Mouse (Mus musculus) heart, embryonic 10.5 days (tissue): ENCODE data around the gene Tsc1. TPM values are rescaled to one million over a fixed set of nuclear protein-coding genes. Genes with fewer than 3 reads are reported as not detected.
A peak's percentile ranks its signal among the peaks of the same experiment; 100 is the strongest.

Experiments
- DNase-seq: peaks from one replicate; pipeline ENCODE4 v3.0.0-alpha.2; 2017; ENCODE audit warnings: low spot score
- H3K27ac ChIP-seq: fragments of 300-500 bp; sonication (generic); 2 replicates; pipeline ENCODE4 v1.5.1; 2016; ENCODE audit warnings: mild to moderate bottlenecking
- H3K27me3 ChIP-seq: fragments of 300-500 bp; sonication (generic); 2 replicates; pipeline ENCODE4 v1.6.1; 2016; ENCODE audit warnings: mild to moderate bottlenecking; ENCODE audit not compliant: poor library complexity, insufficient read depth, severe bottlenecking
- H3K36me3 ChIP-seq: fragments of 300-500 bp; sonication (generic); 2 replicates; pipeline ENCODE4 v1.6.1; 2016; ENCODE audit warnings: mild to moderate bottlenecking, moderate library complexity
- H3K4me1 ChIP-seq: fragments of 300-500 bp; sonication (generic); 2 replicates; pipeline ENCODE4 v1.6.1; 2016; ENCODE audit warnings: mild to moderate bottlenecking
- H3K4me3 ChIP-seq: fragments of 300-500 bp; sonication (generic); 2 replicates; pipeline ENCODE4 v1.5.1; 2016; ENCODE audit warnings: mild to moderate bottlenecking, moderate library complexity
- H3K9me3 ChIP-seq: fragments of 300-500 bp; sonication (generic); 2 replicates; pipeline ENCODE4 v1.6.1; 2016; ENCODE audit warnings: mild to moderate bottlenecking, moderate library complexity
- WGBS: fragments of 180-500 bp; shearing (Covaris S2); methylation state at CpG from one replicate; pipeline ENCODE4 v1.1.7; 2016; 5-methylcytosine and 5-hydroxymethylcytosine counted together
- polyA plus RNA-seq: library from polyadenylated mRNA; unstranded; fragments of >200 nt; fragmentation: Nextera tagmentation; extraction: Ambion mirVana; gene quantifications from 2 replicates; pipeline ENCODE4 v1.2.1, GENCODE M21; 2016

Gene Tsc1
- polyA plus RNA-seq, 1 experiment from 2014 or later, result 23.8 TPM

- Histone ChIP-seq H3K4me1 (peaks cover 27% of the 10 kb centered on the region), H3K27ac (peak overlapping the region; percentile 42; the same call in 1 of the 2 replicates), H3K4me3 (peak overlapping the region; percentile 46), H3K36me3 (no peaks in the 10 kb centered on the region), H3K27me3 (no peaks in the 10 kb centered on the region), H3K9me3 (no peaks in the 10 kb centered on the region)
- 26% methylated on average over 9 of the region's 9 CpGs for WGBS
- no peak for DNase-seq
Observed at GRCm38 (mm10) chr2:28638352-28638751, 2.7 kb upstream of the Tsc1 start.

- Histone ChIP-seq H3K27me3 (no peaks in the 10 kb centered on the region), H3K27ac (peak overlapping the region; percentile 42; the same call in 1 of the 2 replicates), H3K4me1 (peaks cover 27% of the 10 kb centered on the region), H3K9me3 (no peaks in the 10 kb centered on the region), H3K4me3 (peak overlapping the region; percentile 46), H3K36me3 (no peaks in the 10 kb centered on the region)
- WGBS, result 6% methylated on average over 9 of the region's 9 CpGs
- no peak for DNase-seq
Observed at GRCm38 (mm10) chr2:28638886-28639285, 2.1 kb upstream of the Tsc1 start.

- Histone ChIP-seq H3K27ac (0 out of 2 replicates have a peak overlapping the region, but pooled peaks have one; percentile 36), H3K36me3 (no peaks in the 10 kb centered on the region), H3K4me3 (no peak overlapping the region), H3K9me3 (no peaks in the 10 kb centered on the region), H3K4me1 (peaks cover 27% of the 10 kb centered on the region), H3K27me3 (no peaks in the 10 kb centered on the region)
- DNase-seq, result no peak
- 44% methylated on average over 7 of the region's 7 CpGs for WGBS
Observed at GRCm38 (mm10) chr2:28639794-28640193, 1.2 kb upstream of the Tsc1 start.

- under 1% methylated on average over 43 of the region's 43 CpGs for WGBS
- Histone ChIP-seq H3K9me3 (no peaks in the 10 kb centered on the region), H3K4me3 (peak overlapping the region; percentile 100), H3K4me1 (peaks cover 27% of the 10 kb centered on the region), H3K36me3 (no peaks in the 10 kb centered on the region), H3K27ac (peak overlapping the region; percentile 95), H3K27me3 (no peaks in the 10 kb centered on the region)
- no peak for DNase-seq
Observed at GRCm38 (mm10) chr2:28641435-28641941, 460 bp downstream of the Tsc1 start.

- DNase-seq, result no peak
- H3K4me3 ChIP-seq, result no peak overlapping the region
- H3K9me3 ChIP-seq, result no peaks in the 10 kb centered on the region
- no peak overlapping the region for H3K27ac ChIP-seq
- WGBS, result 87% methylated on average over 3 of the region's 3 CpGs
- no peaks in the 10 kb centered on the region for H3K27me3 ChIP-seq
- H3K36me3 ChIP-seq, result no peaks in the 10 kb centered on the region
- H3K4me1 ChIP-seq, result peaks cover 13% of the 10 kb centered on the region
Observed at GRCm38 (mm10) chr2:28643081-28643480, 2.1 kb downstream of the Tsc1 start.

- H3K4me3 ChIP-seq, result no peak overlapping the region
- peaks cover 11% of the 10 kb centered on the region for H3K36me3 ChIP-seq
- no peak overlapping the region for H3K27ac ChIP-seq
- H3K27me3 ChIP-seq, result no peaks in the 10 kb centered on the region
- no peaks in the 10 kb centered on the region for H3K4me1 ChIP-seq
- no peak for DNase-seq
- H3K9me3 ChIP-seq, result no peaks in the 10 kb centered on the region
Observed at GRCm38 (mm10) chr2:28650526-28650925, 9.5 kb downstream of the Tsc1 start.

- Histone ChIP-seq H3K4me3 (no peak overlapping the region), H3K9me3 (no peaks in the 10 kb centered on the region), H3K4me1 (no peaks in the 10 kb centered on the region), H3K36me3 (peaks cover 29% of the 10 kb centered on the region), H3K27me3 (no peaks in the 10 kb centered on the region), H3K27ac (no peak overlapping the region)
- WGBS, result 91% methylated on average over 7 of the region's 7 CpGs
- no peak for DNase-seq
Observed at GRCm38 (mm10) chr2:28653351-28653750, 12.3 kb downstream of the Tsc1 start.

GRCm38 (mm10) chr2:28654295-28654694 lies 13.3 kb downstream of the Tsc1 start:
- no peaks in the 10 kb centered on the region for H3K27me3 ChIP-seq
- no peak overlapping the region for H3K27ac ChIP-seq
- no peak overlapping the region for H3K4me3 ChIP-seq
- DNase-seq, result no peak
- H3K4me1 ChIP-seq, result no peaks in the 10 kb centered on the region
- no peaks in the 10 kb centered on the region for H3K9me3 ChIP-seq
- peaks cover 38% of the 10 kb centered on the region for H3K36me3 ChIP-seq
- WGBS, result 56% methylated on average over 2 of the region's 2 CpGs

GRCm38 (mm10) chr2:28656216-28656615 lies 15.2 kb downstream of the Tsc1 start:
- Histone ChIP-seq H3K4me1 (no peaks in the 10 kb centered on the region), H3K9me3 (no peaks in the 10 kb centered on the region), H3K27ac (no peak overlapping the region), H3K36me3 (peaks cover 58% of the 10 kb centered on the region), H3K27me3 (no peaks in the 10 kb centered on the region), H3K4me3 (no peak overlapping the region)
- DNase-seq, result no peak
- WGBS, result 74% methylated on average over 8 of the region's 8 CpGs

- H3K4me3 ChIP-seq, result no peak overlapping the region
- peaks cover 93% of the 10 kb centered on the region for H3K36me3 ChIP-seq
- no peak for DNase-seq
- H3K9me3 ChIP-seq, result no peaks in the 10 kb centered on the region
- H3K4me1 ChIP-seq, result no peaks in the 10 kb centered on the region
- no peak overlapping the region for H3K27ac ChIP-seq
- 87% methylated on average over 3 of the region's 3 CpGs for WGBS
- H3K27me3 ChIP-seq, result no peaks in the 10 kb centered on the region
Observed at GRCm38 (mm10) chr2:28662891-28663290, 21.9 kb downstream of the Tsc1 start.

- peaks cover 83% of the 10 kb centered on the region for H3K36me3 ChIP-seq
- WGBS, result 83% methylated on average over 3 of the region's 3 CpGs
Observed at GRCm38 (mm10) chr2:28665818-28666217, 24.8 kb downstream of the Tsc1 start.

GRCm38 (mm10) chr2:28671438-28671837 lies 30.4 kb downstream of the Tsc1 start:
- Histone ChIP-seq H3K27ac (no peak overlapping the region), H3K4me3 (no peak overlapping the region), H3K4me1 (no peaks in the 10 kb centered on the region), H3K9me3 (no peaks in the 10 kb centered on the region), H3K27me3 (no peaks in the 10 kb centered on the region), H3K36me3 (peaks cover 86% of the 10 kb centered on the region)
- 73% methylated on average over 2 of the region's 2 CpGs for WGBS
- no peak for DNase-seq

More at GRCm38 (mm10) chr2:28665818-28666217, 24.8 kb downstream of the Tsc1 start:
- DNase-seq, result no peak
- Histone ChIP-seq H3K27ac (no peak overlapping the region), H3K27me3 (no peaks in the 10 kb centered on the region), H3K9me3 (no peaks in the 10 kb centered on the region), H3K4me1 (no peaks in the 10 kb centered on the region), H3K4me3 (no peak overlapping the region)

GRCm38 (mm10) chr2:28676005-28676404 lies 35.0 kb downstream of the Tsc1 start:
- Histone ChIP-seq H3K36me3 (peaks cover 91% of the 10 kb centered on the region), H3K4me3 (no peak overlapping the region), H3K27ac (no peak overlapping the region), H3K27me3 (no peaks in the 10 kb centered on the region), H3K4me1 (no peaks in the 10 kb centered on the region), H3K9me3 (no peaks in the 10 kb centered on the region)
- no peak for DNase-seq
- WGBS, result 93% methylated on average over 8 of the region's 8 CpGs

GRCm38 (mm10) chr2:28680710-28681109 lies 39.7 kb downstream of the Tsc1 start:
- H3K27ac ChIP-seq, result no peak overlapping the region
- peaks cover 95% of the 10 kb centered on the region for H3K36me3 ChIP-seq
- H3K27me3 ChIP-seq, result no peaks in the 10 kb centered on the region
- H3K4me1 ChIP-seq, result no peaks in the 10 kb centered on the region
- H3K4me3 ChIP-seq, result no peak overlapping the region
- H3K9me3 ChIP-seq, result no peaks in the 10 kb centered on the region
- 42% methylated on average over 4 of the region's 4 CpGs for WGBS
- no peak for DNase-seq
